Mouse (Mus musculus) erythroid progenitor cell, adult 5-6 weeks (primary cell): ENCODE data around the gene Ptch1. TPM values are rescaled to one million over a fixed set of nuclear protein-coding genes. Genes with fewer than 3 reads are reported as not detected.
A peak's percentile ranks its signal among the peaks of the same experiment; 100 is the strongest.

Source experiments
- ATAC-seq: replicated peaks from 2 replicates; pipeline ENCODE4 v1.8.0; 2016; ENCODE audit warnings: moderate number of reproducible peaks, mild to moderate bottlenecking, moderate TSS enrichment, inconsistent platforms; ENCODE audit not compliant: poor library complexity, low FRiP score, severe bottlenecking
- total RNA-seq, 2 experiments: library from RNA; stranded (forward) in 1 of 2; stranded (reverse) in 1 of 2; fragments of 150-400 nt in 1 of 2; fragments of 186-747, 209-891 nt in 1 of 2; gene quantifications; 2 replicates each; pipeline versions ENCODE4 v1.2.3 to v1.2.4; 2015 to 2017; ENCODE audit warnings: low replicate concordance in 2 of 2

The Ptch1 gene
- total RNA-seq, 2 experiments from 2014 or later = 1.6 to 6.3 TPM

- no peak for ATAC-seq
These were observed 30.5 kb downstream of the Ptch1 start for GRCm38 (mm10) chr13:63542796-63543384.

- no peak for ATAC-seq
These were observed 31.9 kb downstream of the Ptch1 start for GRCm38 (mm10) chr13:63541510-63541909.

DNA sequence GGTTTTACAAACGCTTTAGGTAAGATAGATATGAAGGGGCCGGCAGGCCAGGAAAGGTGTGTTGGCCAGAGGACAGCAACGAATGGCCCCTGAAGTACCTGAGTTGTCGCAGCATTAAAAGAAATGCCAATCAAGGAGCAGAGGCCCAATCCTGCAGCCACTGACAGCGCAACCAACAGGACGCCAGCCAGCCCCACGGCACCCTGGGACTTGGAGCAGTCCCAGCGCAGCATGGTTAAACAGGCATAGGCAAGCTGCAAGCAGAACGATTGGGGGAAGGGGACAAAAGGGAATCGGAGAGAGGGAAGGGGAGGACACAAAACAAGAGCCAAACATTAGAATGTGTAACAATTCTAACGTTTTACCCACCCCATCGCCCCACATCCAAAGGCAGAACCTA is 32.8 kb downstream of the Ptch1 start:
- ATAC-seq = no peak

- ATAC-seq = no peak
These were observed 38.4 kb downstream of the Ptch1 start for GRCm38 (mm10) chr13:63534981-63535380.

DNA sequence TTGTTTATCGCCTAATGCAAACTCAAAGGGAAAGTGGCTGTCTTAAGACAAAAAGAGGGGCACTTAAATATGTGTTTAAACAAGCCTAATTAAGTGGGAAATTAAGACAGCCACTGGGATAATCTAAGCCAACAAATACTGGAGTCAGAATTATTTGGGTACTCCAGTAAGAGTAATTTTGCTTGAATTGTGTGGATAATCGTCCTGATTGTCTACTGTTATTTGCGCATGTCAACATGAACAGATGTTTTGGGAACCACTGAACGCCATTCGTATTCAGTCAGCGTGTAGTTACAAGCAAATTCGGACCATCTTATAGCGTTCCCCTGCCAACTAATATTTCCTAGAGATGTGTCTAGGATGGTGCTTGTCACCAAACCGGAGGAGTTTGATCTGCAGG is 42.5 kb downstream of the Ptch1 start:
- no peak for ATAC-seq

- no peak for ATAC-seq
These were observed 43.0 kb downstream of the Ptch1 start for GRCm38 (mm10) chr13:63530371-63530764.

DNA sequence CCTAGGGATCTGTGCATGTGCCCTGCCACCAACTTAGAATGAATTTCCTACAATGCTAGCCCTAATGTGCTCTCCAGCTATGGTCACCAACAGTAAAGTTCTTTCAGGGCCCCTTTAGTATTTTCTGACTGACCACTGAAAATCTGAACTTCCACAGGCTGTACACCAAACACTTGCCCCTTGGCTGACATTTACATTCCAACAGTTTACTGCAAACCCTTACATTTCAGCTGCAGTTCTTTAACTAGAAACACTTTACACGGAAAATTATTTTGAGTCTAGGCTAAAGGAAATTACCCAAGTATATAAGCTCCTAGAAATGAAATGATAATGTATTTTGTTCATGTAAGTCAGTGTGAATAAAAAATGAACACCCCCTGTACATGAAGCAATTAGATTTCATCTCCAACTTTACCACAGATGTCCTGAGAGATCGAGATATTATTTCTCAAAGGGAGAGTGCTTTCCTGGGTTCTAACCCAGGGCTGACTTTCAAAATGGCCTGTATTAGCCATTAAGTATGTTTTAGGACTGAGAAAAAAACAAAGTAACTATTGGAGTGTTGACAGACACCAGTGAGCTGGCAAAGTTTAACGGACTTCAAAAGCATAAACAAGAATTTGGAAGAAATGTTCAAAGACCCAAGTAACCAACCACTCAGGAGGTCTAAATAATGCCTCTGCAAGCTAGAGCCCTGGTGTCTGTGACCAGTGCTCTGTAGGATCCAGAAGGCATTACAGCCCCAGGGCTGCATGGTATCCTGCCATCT is 43.6 kb downstream of the Ptch1 start:
- no peak for ATAC-seq

DNA sequence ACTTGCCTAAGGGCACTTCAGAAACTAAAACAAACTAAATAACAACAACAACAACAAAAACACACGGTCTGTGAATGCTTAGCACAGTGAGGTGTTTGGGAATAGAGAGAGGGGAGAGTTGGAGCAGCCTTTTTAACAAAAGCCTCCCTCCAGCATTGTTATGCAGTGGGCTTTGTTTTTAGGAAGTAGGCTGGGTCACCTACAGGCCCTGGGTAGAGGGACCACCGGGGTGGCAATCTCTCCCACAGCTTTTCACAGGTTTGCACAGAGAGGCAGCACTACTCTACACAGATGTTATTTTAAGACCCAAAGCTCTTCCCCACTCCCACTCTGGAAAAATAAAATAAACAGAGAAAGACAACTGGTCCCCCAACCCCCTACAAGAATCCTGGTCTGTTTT is 44.5 kb downstream of the Ptch1 start:
- no peak for ATAC-seq

GRCm38 (mm10) chr13:63528164-63528675 is 45.2 kb downstream of the Ptch1 start:
- 0 out of 2 replicates have a peak, but pooled peaks have one; percentile 37 for ATAC-seq

DNA sequence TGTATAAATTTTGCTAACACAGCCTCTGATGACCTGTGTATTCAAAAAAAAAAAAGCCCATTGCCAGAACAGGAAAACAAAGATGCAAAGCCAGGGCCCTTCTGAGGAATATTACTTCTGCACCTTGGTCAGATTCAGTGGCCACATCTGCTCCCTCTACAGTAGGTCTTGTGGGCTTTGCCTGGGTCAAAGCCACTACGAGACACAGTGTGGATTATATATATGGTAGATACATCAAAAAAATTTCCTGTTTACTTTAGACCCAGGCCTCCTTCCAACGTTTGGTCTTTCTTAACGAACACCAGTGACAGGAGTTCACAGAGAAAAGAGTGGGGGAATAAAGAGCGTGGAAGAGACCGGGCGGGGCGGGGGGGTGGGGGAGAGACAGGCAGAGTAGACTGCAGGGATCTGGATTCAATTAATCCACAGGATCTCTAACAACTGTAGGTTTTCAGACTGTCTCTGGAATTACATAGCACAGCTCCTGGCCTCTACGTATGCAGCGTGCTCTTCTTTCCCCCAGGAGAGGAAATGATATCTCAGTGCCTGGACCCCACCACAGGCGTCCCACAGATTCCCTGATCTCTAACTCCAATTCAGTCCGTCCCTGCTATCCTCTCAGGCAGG is 47.7 kb downstream of the Ptch1 start:
- ATAC-seq = no peak

- ATAC-seq = no peak
These were observed 48.5 kb downstream of the Ptch1 start for GRCm38 (mm10) chr13:63524608-63525570.

DNA sequence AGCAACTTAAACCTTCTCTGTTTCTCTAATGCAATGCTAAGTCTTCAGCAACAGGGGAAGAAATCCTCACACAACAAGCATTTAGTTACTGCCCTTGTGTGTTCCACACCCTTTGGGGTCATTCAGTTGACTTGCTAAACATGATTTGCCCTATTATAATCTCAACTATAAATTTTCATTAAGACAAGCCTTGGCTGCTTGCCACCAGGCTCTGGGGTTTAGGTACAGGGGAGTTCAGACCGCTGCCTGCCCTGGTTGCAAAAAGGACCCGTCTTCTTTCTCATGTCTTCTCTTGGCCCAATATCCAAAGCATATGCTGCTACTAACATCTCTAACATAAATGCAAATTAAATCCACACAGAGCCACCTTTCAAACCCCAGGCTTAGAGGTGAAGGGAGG is 49.3 kb downstream of the Ptch1 start:
- ATAC-seq = no peak

DNA sequence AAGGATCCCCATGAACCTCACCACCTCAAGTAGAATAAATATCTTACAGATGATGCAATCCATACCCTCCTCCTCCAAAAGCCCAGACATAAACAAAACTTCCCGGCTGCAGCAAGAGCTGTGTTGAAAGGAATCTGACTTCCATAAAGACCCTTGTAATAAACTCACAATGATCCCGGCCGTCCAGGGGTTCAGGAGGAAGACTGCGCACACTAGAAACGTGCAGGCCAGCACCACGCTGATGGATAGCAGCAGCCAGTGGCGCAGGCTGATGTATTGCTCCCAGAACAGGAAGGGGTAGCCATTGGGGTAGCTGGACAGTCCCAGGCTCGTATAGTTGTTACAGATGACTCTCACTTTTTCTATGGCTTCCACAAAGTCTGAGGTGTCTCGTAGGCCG is 50.6 kb downstream of the Ptch1 start:
- ATAC-seq = no peak

DNA sequence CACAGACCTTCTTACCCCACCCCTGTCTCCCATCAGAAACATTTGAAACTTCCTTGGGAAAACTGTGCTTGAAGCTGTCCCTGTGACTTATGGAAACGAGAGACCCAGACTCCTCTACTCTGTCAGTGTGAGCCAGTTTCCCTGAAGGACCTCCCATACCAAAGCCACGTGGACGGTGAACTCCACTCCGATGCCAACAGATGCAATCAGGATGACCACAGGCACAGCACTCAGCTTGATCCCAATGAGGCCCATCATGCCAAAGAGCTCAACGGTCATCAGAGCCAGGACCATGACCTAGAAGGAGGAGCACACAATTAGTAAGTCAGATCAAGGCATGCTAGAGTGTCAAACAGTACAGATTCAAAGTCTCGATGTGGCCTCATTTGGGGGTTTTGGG is 53.3 kb downstream of the Ptch1 start:
- no peak for ATAC-seq

DNA sequence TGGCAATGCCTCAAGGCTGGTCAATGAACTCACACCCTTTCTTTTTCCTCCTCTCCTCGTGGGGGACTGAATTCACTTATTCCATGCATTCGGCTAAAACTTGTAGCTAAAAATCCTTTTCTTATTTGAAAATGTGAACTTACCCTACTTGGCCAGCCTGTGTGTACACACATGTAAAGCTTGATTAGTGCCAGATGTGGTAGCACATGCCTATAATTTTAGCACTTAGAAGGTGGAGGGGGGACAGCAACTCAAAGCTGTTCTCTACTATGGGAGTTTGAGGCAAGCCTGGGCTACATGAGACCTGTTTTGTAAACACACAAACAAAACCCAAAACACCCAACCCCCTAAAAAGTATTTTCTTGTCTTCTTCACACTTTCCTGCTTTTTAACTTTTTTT is 56.9 kb downstream of the Ptch1 start:
- no peak for ATAC-seq

GRCm38 (mm10) chr13:63515542-63515941 is 57.9 kb downstream of the Ptch1 start:
- ATAC-seq = no peak

GRCm38 (mm10) chr13:63514931-63515360 is 58.5 kb downstream of the Ptch1 start:
- no peak for ATAC-seq

DNA sequence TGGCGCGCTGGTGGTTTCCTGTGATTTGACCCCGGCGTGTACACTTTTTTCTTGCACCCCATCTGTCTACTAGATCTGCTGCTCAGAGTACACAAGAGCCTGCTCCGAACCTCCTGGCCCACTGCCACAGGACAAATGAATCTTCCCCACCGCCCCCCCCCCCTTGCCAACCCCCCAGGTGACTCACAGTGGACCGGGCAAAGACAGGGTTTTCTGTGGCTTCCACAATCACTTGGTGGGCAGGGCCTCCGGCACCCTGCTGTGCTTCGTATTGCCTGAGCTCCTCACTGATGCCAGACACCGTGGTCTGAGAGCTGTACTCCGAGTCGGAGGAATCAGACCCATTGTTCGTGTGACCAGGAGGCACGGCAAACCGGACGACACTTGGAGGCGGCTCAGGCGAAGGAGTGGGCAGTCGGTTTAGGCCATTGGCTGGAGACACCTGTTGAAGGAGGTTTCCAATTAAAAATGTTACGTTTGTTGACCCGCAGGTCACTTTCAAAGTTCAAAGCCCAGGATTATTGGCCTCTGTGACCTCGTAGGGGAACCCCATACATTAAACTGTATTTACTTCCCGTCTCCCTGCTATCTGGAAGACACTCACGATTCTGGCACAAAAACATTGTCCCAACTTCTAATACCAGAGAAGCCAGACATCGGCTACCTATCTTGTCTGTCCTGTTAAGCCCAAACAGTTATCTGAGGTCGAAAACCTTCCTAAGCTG is 59.9 kb downstream of the Ptch1 start:
- ATAC-seq = no peak

GRCm38 (mm10) chr13:63512411-63512810 is 61.0 kb downstream of the Ptch1 start:
- no peak for ATAC-seq
